Mouse (Mus musculus): ENCODE measurements around the gene Mrrf. TPM values are rescaled to one million over a fixed set of nuclear protein-coding genes. Genes with fewer than 3 reads are reported as not detected.
"Not testable (repeated sequence)": the region's sequence is repeated elsewhere in the genome, so short reads cannot be mapped to it uniquely, and the experiment has no call there.

Gene Mrrf
- polyA plus RNA-seq, 1 experiment from 2014 or later: 23.2 TPM

GRCm38 (mm10) chr2:36152401-36152800, 16.2 kb downstream of the Mrrf start:
- not testable (repeated sequence) for H3K9ac ChIP-seq; H3K4me1 ChIP-seq; H3K27ac ChIP-seq; H3K4me2 ChIP-seq; H3K9me3 ChIP-seq; ATAC-seq (ENCODE audit: low FRiP score); H3K4me3 ChIP-seq (replicated peaks); H3K27me3 ChIP-seq
- 94% methylated on average over 4 of the region's 4 CpGs for WGBS
- H3K36me3 ChIP-seq (replicated peaks): peaks cover 32% of the 10 kb centered on the region

- no peaks in the 10 kb centered on the region for H3K4me1 ChIP-seq
- H3K4me3 ChIP-seq (replicated peaks): no peak overlapping the region
- H3K4me2 ChIP-seq: no peak overlapping the region
- H3K27me3 ChIP-seq: no peaks in the 10 kb centered on the region
- H3K9ac ChIP-seq: no peak overlapping the region
- WGBS: 97% methylated on average over 1 of the region's 1 CpGs
- no peaks in the 10 kb centered on the region for H3K9me3 ChIP-seq
- H3K36me3 ChIP-seq (replicated peaks): peaks cover 32% of the 10 kb centered on the region
- no peak for ATAC-seq (ENCODE audit: low FRiP score)
- no peak overlapping the region for H3K27ac ChIP-seq
These were observed 21.3 kb downstream of the Mrrf start for GRCm38 (mm10) chr2:36157461-36157860.

GRCm38 (mm10) chr2:36159336-36159735, 23.1 kb downstream of the Mrrf start:
- Histone ChIP-seq H3K9me3 (no peaks in the 10 kb centered on the region), H3K36me3 (replicated peaks) (peaks cover 26% of the 10 kb centered on the region), H3K27ac (no peak overlapping the region), H3K4me3 (replicated peaks) (no peak overlapping the region), H3K27me3 (no peaks in the 10 kb centered on the region), H3K9ac (no peak overlapping the region), H3K4me1 (no peaks in the 10 kb centered on the region), H3K4me2 (no peak overlapping the region)
- WGBS: 88% methylated on average over 4 of the region's 4 CpGs
- no peak for ATAC-seq (ENCODE audit: low FRiP score)

- no peak overlapping the region for H3K4me3 ChIP-seq (replicated peaks)
- no peak overlapping the region for H3K9ac ChIP-seq
- ATAC-seq (ENCODE audit: low FRiP score): no peak
- 86% methylated on average over 1 of the region's 1 CpGs for WGBS
- peaks cover 8% of the 10 kb centered on the region for H3K4me1 ChIP-seq
- no peaks in the 10 kb centered on the region for H3K27me3 ChIP-seq
- H3K4me2 ChIP-seq: no peak overlapping the region
- H3K9me3 ChIP-seq: no peaks in the 10 kb centered on the region
- H3K36me3 ChIP-seq (replicated peaks): no peaks in the 10 kb centered on the region
- no peak overlapping the region for H3K27ac ChIP-seq
These were observed 31.9 kb downstream of the Mrrf start for GRCm38 (mm10) chr2:36167990-36168618.

GRCm38 (mm10) chr2:36169176-36169575, 33.0 kb downstream of the Mrrf start:
- H3K36me3 ChIP-seq (replicated peaks): no peaks in the 10 kb centered on the region
- H3K9me3 ChIP-seq: no peaks in the 10 kb centered on the region
- peaks cover 8% of the 10 kb centered on the region for H3K4me1 ChIP-seq
- no peak overlapping the region for H3K9ac ChIP-seq
- H3K4me3 ChIP-seq (replicated peaks): no peak overlapping the region
- WGBS: 92% methylated on average over 4 of the region's 4 CpGs
- no peak overlapping the region for H3K4me2 ChIP-seq
- ATAC-seq (ENCODE audit: low FRiP score): no peak
- H3K27me3 ChIP-seq: no peaks in the 10 kb centered on the region
- no peak overlapping the region for H3K27ac ChIP-seq

GRCm38 (mm10) chr2:36172136-36172535, 35.9 kb downstream of the Mrrf start:
- peak; percentile 55; the same call in 1 of the 2 replicates for ATAC-seq (ENCODE audit: low FRiP score)
- peaks cover 8% of the 10 kb centered on the region for H3K4me1 ChIP-seq
- no peak overlapping the region for H3K4me3 ChIP-seq (replicated peaks)
- H3K4me2 ChIP-seq: no peak overlapping the region
- H3K36me3 ChIP-seq (replicated peaks): peaks cover under 1% of the 10 kb centered on the region; the same call in 1 of the 2 replicates
- no peak overlapping the region for H3K27ac ChIP-seq
- H3K9me3 ChIP-seq: no peaks in the 10 kb centered on the region
- no peak overlapping the region for H3K9ac ChIP-seq
- no peaks in the 10 kb centered on the region for H3K27me3 ChIP-seq
- 46% methylated on average over 4 of the region's 4 CpGs for WGBS

GRCm38 (mm10) chr2:36172574-36172973, 36.4 kb downstream of the Mrrf start:
- Histone ChIP-seq H3K4me1 (peaks cover 8% of the 10 kb centered on the region), H3K9ac (no peak overlapping the region), H3K27ac (no peak overlapping the region), H3K4me2 (no peak overlapping the region), H3K27me3 (no peaks in the 10 kb centered on the region), H3K9me3 (no peaks in the 10 kb centered on the region), H3K36me3 (replicated peaks) (peaks cover 5% of the 10 kb centered on the region; the same call in 1 of the 2 replicates), H3K4me3 (replicated peaks) (no peak overlapping the region)
- no peak for ATAC-seq (ENCODE audit: low FRiP score)
- 79% methylated on average over 3 of the region's 3 CpGs for WGBS

GRCm38 (mm10) chr2:36179487-36179886, 43.3 kb downstream of the Mrrf start:
- no peak overlapping the region for H3K27ac ChIP-seq
- no peak overlapping the region for H3K4me2 ChIP-seq
- ATAC-seq (ENCODE audit: low FRiP score): no peak
- H3K4me3 ChIP-seq (replicated peaks): no peak overlapping the region
- no peaks in the 10 kb centered on the region for H3K4me1 ChIP-seq
- H3K27me3 ChIP-seq: no peaks in the 10 kb centered on the region
- peaks cover 10% of the 10 kb centered on the region for H3K36me3 ChIP-seq (replicated peaks)
- WGBS: 76% methylated on average over 3 of the region's 3 CpGs
- no peak overlapping the region for H3K9ac ChIP-seq
- H3K9me3 ChIP-seq: no peaks in the 10 kb centered on the region

- not testable (repeated sequence) for H3K4me1 ChIP-seq; H3K9ac ChIP-seq; H3K27ac ChIP-seq; H3K4me2 ChIP-seq; H3K9me3 ChIP-seq; H3K27me3 ChIP-seq; H3K36me3 ChIP-seq (replicated peaks); ATAC-seq (ENCODE audit: low FRiP score); H3K4me3 ChIP-seq (replicated peaks)
- WGBS: 90% methylated on average over 4 of the region's 4 CpGs
These were observed 45.6 kb downstream of the Mrrf start for GRCm38 (mm10) chr2:36181587-36182368.

- Histone ChIP-seq H3K36me3 (replicated peaks) (peaks cover 2% of the 10 kb centered on the region), H3K4me2 (no peak overlapping the region), H3K4me1 (no peaks in the 10 kb centered on the region), H3K9me3 (no peaks in the 10 kb centered on the region), H3K27ac (no peak overlapping the region), H3K4me3 (replicated peaks) (no peak overlapping the region), H3K27me3 (no peaks in the 10 kb centered on the region), H3K9ac (no peak overlapping the region)
- ATAC-seq (ENCODE audit: low FRiP score): no peak
- WGBS: 89% methylated on average over 2 of the region's 2 CpGs
These were observed 47.1 kb downstream of the Mrrf start for GRCm38 (mm10) chr2:36183278-36183677.

- Histone ChIP-seq H3K9ac (no peak overlapping the region), H3K27ac (no peak overlapping the region), H3K9me3 (no peaks in the 10 kb centered on the region), H3K4me3 (replicated peaks) (no peak overlapping the region), H3K27me3 (no peaks in the 10 kb centered on the region), H3K36me3 (replicated peaks) (no peaks in the 10 kb centered on the region; the same call in 1 of the 2 replicates), H3K4me1 (no peaks in the 10 kb centered on the region), H3K4me2 (no peak overlapping the region)
- no peak for ATAC-seq (ENCODE audit: low FRiP score)
- 92% methylated on average over 2 of the region's 2 CpGs for WGBS
These were observed 48.0 kb downstream of the Mrrf start for GRCm38 (mm10) chr2:36184192-36184591.

- Histone ChIP-seq H3K4me2 (no peak overlapping the region), H3K36me3 (replicated peaks) (no peaks in the 10 kb centered on the region; the same call in 1 of the 2 replicates), H3K4me1 (no peaks in the 10 kb centered on the region), H3K27ac (no peak overlapping the region), H3K9me3 (no peaks in the 10 kb centered on the region), H3K9ac (no peak overlapping the region), H3K4me3 (replicated peaks) (no peak overlapping the region), H3K27me3 (no peaks in the 10 kb centered on the region)
- WGBS: 81% methylated on average over 6 of the region's 6 CpGs
- ATAC-seq (ENCODE audit: low FRiP score): no peak
These were observed 48.7 kb downstream of the Mrrf start for GRCm38 (mm10) chr2:36184876-36185275.

- WGBS: 85% methylated on average over 6 of the region's 6 CpGs
- not testable (repeated sequence) for H3K4me2 ChIP-seq
These were observed 53.0 kb downstream of the Mrrf start for GRCm38 (mm10) chr2:36189200-36189599.

More at GRCm38 (mm10) chr2:36189200-36189599, 53.0 kb downstream of the Mrrf start:
- not testable (repeated sequence) for H3K4me1 ChIP-seq; H3K9ac ChIP-seq; ATAC-seq (ENCODE audit: low FRiP score); H3K27me3 ChIP-seq; H3K27ac ChIP-seq; H3K9me3 ChIP-seq; H3K36me3 ChIP-seq (replicated peaks); H3K4me3 ChIP-seq (replicated peaks)
